Mouse (Mus musculus): ENCODE results near the gene Gpr107.
"Not testable (repeated sequence)": the region's sequence is repeated elsewhere in the genome, so short reads cannot be mapped to it uniquely, and the experiment has no call there.

Gpr107 gene

GRCm38 (mm10) chr2:31156846-31157245, 4.7 kb downstream of the Gpr107 start:
- DNase-seq (ENCODE audit: low read depth, low spot score): no peak

GRCm38 (mm10) chr2:31160147-31160920, 8.2 kb downstream of the Gpr107 start:
- no peak for DNase-seq (ENCODE audit: low read depth, low spot score)

GRCm38 (mm10) chr2:31161620-31162019, 9.5 kb downstream of the Gpr107 start:
- DNase-seq (ENCODE audit: low read depth, low spot score): no peak

- no peak for DNase-seq (ENCODE audit: low read depth, low spot score)
Observed at GRCm38 (mm10) chr2:31163361-31164118, 11.4 kb downstream of the Gpr107 start.

- DNase-seq (ENCODE audit: low read depth, low spot score): peak; percentile 85
Observed at GRCm38 (mm10) chr2:31164841-31165455, 12.8 kb downstream of the Gpr107 start.

- no peak for DNase-seq (ENCODE audit: low read depth, low spot score)
Observed at GRCm38 (mm10) chr2:31165529-31165928, 13.4 kb downstream of the Gpr107 start.

- DNase-seq (ENCODE audit: low read depth, low spot score): not testable (repeated sequence)
Observed at GRCm38 (mm10) chr2:31167571-31167970, 15.5 kb downstream of the Gpr107 start.

GRCm38 (mm10) chr2:31169001-31169400, 16.9 kb downstream of the Gpr107 start:
- no peak for DNase-seq (ENCODE audit: low read depth, low spot score)

GRCm38 (mm10) chr2:31170164-31170563, 18.0 kb downstream of the Gpr107 start:
- DNase-seq (ENCODE audit: low read depth, low spot score): no peak

- peak; percentile 48 for DNase-seq (ENCODE audit: low read depth, low spot score)
Observed at GRCm38 (mm10) chr2:31172001-31172400, 19.9 kb downstream of the Gpr107 start.

GRCm38 (mm10) chr2:31172536-31172935, 20.4 kb downstream of the Gpr107 start:
- DNase-seq (ENCODE audit: low read depth, low spot score): no peak

GRCm38 (mm10) chr2:31173290-31173689, 21.2 kb downstream of the Gpr107 start:
- DNase-seq (ENCODE audit: low read depth, low spot score): no peak

GRCm38 (mm10) chr2:31178593-31178992, 26.5 kb downstream of the Gpr107 start:
- DNase-seq (ENCODE audit: low read depth, low spot score): not testable (repeated sequence)

GRCm38 (mm10) chr2:31179471-31179870, 27.4 kb downstream of the Gpr107 start:
- no peak for DNase-seq (ENCODE audit: low read depth, low spot score)

- no peak for DNase-seq (ENCODE audit: low read depth, low spot score)
Observed at GRCm38 (mm10) chr2:31180081-31180551, 28.0 kb downstream of the Gpr107 start.

- DNase-seq (ENCODE audit: low read depth, low spot score): no peak
Observed at GRCm38 (mm10) chr2:31182786-31183330, 30.7 kb downstream of the Gpr107 start.

GRCm38 (mm10) chr2:31183830-31184229, 31.7 kb downstream of the Gpr107 start:
- DNase-seq (ENCODE audit: low read depth, low spot score): no peak

GRCm38 (mm10) chr2:31188691-31189090, 36.6 kb downstream of the Gpr107 start:
- DNase-seq (ENCODE audit: low read depth, low spot score): no peak

- DNase-seq (ENCODE audit: low read depth, low spot score): peak; percentile 36
Observed at GRCm38 (mm10) chr2:31189654-31190053, 37.5 kb downstream of the Gpr107 start.

- no peak for DNase-seq (ENCODE audit: low read depth, low spot score)
Observed at GRCm38 (mm10) chr2:31191765-31192164, 39.6 kb downstream of the Gpr107 start.

- DNase-seq (ENCODE audit: low read depth, low spot score): peak; percentile 64
Observed at GRCm38 (mm10) chr2:31194356-31195021, 42.4 kb downstream of the Gpr107 start.
